Mouse (Mus musculus): ENCODE results near the gene Tctn1.

- TF ChIP-seq CTCF (IDR thresholded peaks at IDR 0.05 in 2 of 3, conservative IDR thresholded peaks at IDR 0.05 in 1 of 3; ENCODE audit: control insufficient read depth in 1 of 3, insufficient read depth in 1 of 3, low read depth in 2 of 3, low read length in 3 of 3, poor library complexity in 1 of 3, severe bottlenecking in 1 of 3) (no peak), POLR2A (IDR thresholded peaks at IDR 0.05; ENCODE audit: control insufficient read depth in 1 of 2, insufficient read depth in 1 of 2, low read depth in 1 of 2, low read length in 2 of 2, poor library complexity in 1 of 2) (no peak), CHD1 (IDR thresholded peaks at IDR 0.05; ENCODE audit: low read depth, low read length) (no peak), POLR2AphosphoS2 (IDR thresholded peaks at IDR 0.05; ENCODE audit: low read length) (no peak)
Measured at GRCm38 (mm10) chr5:122232004-122232403, 32.3 kb downstream of the Tctn1 start.

All from MEL (cell line).